Comparison of ENCODE assay signal across 8 mouse cellular contexts in genomic region chr11:59810480-59811158, GRCm38 (mm10). TPM values are rescaled to one million over a fixed set of nuclear protein-coding genes. Genes with fewer than 3 reads are reported as not detected.
DNase-seq lines count a peak whose midpoint lies in the region; ATAC-seq and TF ChIP-seq lines count a peak whose summit lies in the region.

No protein-coding gene starts in this region.

- 56% methylated on average over 14 of the region's 14 CpGs for WGBS in heart, embryonic 13.5 days
- WGBS in forebrain, postnatal 0 days: 63% methylated on average over 14 of the region's 14 CpGs
- WGBS in midbrain, embryonic 10.5 days: 66% methylated on average over 14 of the region's 14 CpGs

- no peak for DNase-seq in heart, adult 18-20 months
- no peak for DNase-seq in forebrain, postnatal 0 days
- DNase-seq in midbrain, embryonic 10.5 days (ENCODE audit: low spot score): no peak
- DNase-seq in layer of hippocampus, postnatal 36 days: no peak

- H3K27me3 ChIP-seq in heart, embryonic 13.5 days (replicated peaks): no peaks in the 10 kb centered on the region
- H3K27me3 ChIP-seq in E14TG2a.4 (ENCODE audit: insufficient read depth, low read length): no peaks in the 10 kb centered on the region
- H3K27me3 ChIP-seq in forebrain, postnatal 0 days (ENCODE audit: insufficient read depth, low read length): no peaks in the 10 kb centered on the region
- no peaks in the 10 kb centered on the region for H3K27me3 ChIP-seq in midbrain, embryonic 10.5 days (ENCODE audit: low read depth, poor library complexity, severe bottlenecking)

- H3K27ac ChIP-seq in heart, embryonic 13.5 days (replicated peaks): peak overlapping the region; percentile 96
- H3K27ac ChIP-seq in forebrain, postnatal 0 days (ENCODE audit: low read depth, low read length): peak overlapping the region; percentile 99; the same call in 1 of the 2 replicates
- peak overlapping the region; percentile 99 for H3K27ac ChIP-seq in midbrain, embryonic 10.5 days (replicated peaks)

- peaks cover 28% of the 10 kb centered on the region for H3K4me1 ChIP-seq in heart, embryonic 13.5 days
- peaks cover 87% of the 10 kb centered on the region for H3K4me1 ChIP-seq in E14TG2a.4 (replicated peaks; ENCODE audit: low read depth, low read length)
- peaks cover 7% of the 10 kb centered on the region; the same call in 1 of the 2 replicates for H3K4me1 ChIP-seq in forebrain, postnatal 0 days (ENCODE audit: insufficient read depth)
- H3K4me1 ChIP-seq in midbrain, embryonic 10.5 days: peaks cover 25% of the 10 kb centered on the region

- H3K9ac ChIP-seq in heart, embryonic 13.5 days: peak overlapping the region; percentile 93
- peak overlapping the region; percentile 96; the same call in 1 of the 2 replicates for H3K9ac ChIP-seq in forebrain, postnatal 0 days

- ATAC-seq in heart, embryonic 13.5 days (ENCODE audit: extremely low read depth, insufficient number of reproducible peaks, low FRiP score, low TSS enrichment): no peak
- ATAC-seq in forebrain, postnatal 0 days: no peak
- no peak for ATAC-seq in inflammation-experienced regulatory T-cells, adult 6 months
- ATAC-seq in monocyte, adult 5-6 weeks (replicated peaks; ENCODE audit: insufficient number of reproducible peaks, low FRiP score, low TSS enrichment, poor library complexity, severe bottlenecking): no peak

- peak overlapping the region; percentile 79 for H3K4me2 ChIP-seq in heart, embryonic 13.5 days
- peak overlapping the region; percentile 81 for H3K4me2 ChIP-seq in forebrain, postnatal 0 days (ENCODE audit: low read depth)

- peaks cover 27% of the 10 kb centered on the region for H3K36me3 ChIP-seq in heart, embryonic 13.5 days
- H3K36me3 ChIP-seq in E14TG2a.4 (ENCODE audit: insufficient read depth, low read length): peaks cover 26% of the 10 kb centered on the region
- H3K36me3 ChIP-seq in forebrain, postnatal 0 days (ENCODE audit: insufficient read depth): peaks cover 16% of the 10 kb centered on the region
- peaks cover 27% of the 10 kb centered on the region for H3K36me3 ChIP-seq in midbrain, embryonic 10.5 days

- no peaks in the 10 kb centered on the region for H3K9me3 ChIP-seq in heart, embryonic 13.5 days
- H3K9me3 ChIP-seq in E14TG2a.4 (ENCODE audit: low read length): no peaks in the 10 kb centered on the region
- no peaks in the 10 kb centered on the region for H3K9me3 ChIP-seq in forebrain, postnatal 0 days (ENCODE audit: low read length)
- no peaks in the 10 kb centered on the region for H3K9me3 ChIP-seq in midbrain, embryonic 10.5 days (replicated peaks)

- no peak for TF ChIP-seq CTCF in E14TG2a.4 (conservative IDR thresholded peaks at IDR 0.05; ENCODE audit: low read length)
- TF ChIP-seq CTCF in forebrain, postnatal 0 days (IDR thresholded peaks at IDR 0.05; ENCODE audit: low read depth): no peak

- peak overlapping the region; percentile 61 for H3K4me3 ChIP-seq in heart, embryonic 13.5 days
- H3K4me3 ChIP-seq in E14TG2a.4 (replicated peaks; ENCODE audit: low read length): peak overlapping the region; percentile 90
- H3K4me3 ChIP-seq in forebrain, postnatal 0 days (ENCODE audit: low read depth, low read length): peak overlapping the region; percentile 85
- H3K4me3 ChIP-seq in midbrain, embryonic 10.5 days: peak overlapping the region; percentile 85

RNA-seq across cellular contexts. Expression of gene Flcn, which starts 0.8 kb away (rescaled TPM):
- polyA plus RNA-seq in heart, embryonic 13.5 days (2015; fragmentation: Nextera tagmentation; extraction: Ambion mirVana): 26.9 and 28.6 TPM in 2 replicates
- 10 to 100 TPM; 43.5 to 49.5 TPM for total RNA-seq in heart, adult 18-20 months (2021)
- 33.7 and 36.9 TPM in 2 replicates for total RNA-seq in forebrain, postnatal 0 days (2014; rRNA removed)
- polyA plus RNA-seq in forebrain, postnatal 0 days (2015; fragmentation: Nextera tagmentation; extraction: Ambion mirVana): 25.0 and 31.4 TPM in 2 replicates
- polyA plus RNA-seq in midbrain, embryonic 10.5 days (2016; fragmentation: Nextera tagmentation; extraction: Ambion mirVana): 31.7 and 32.7 TPM in 2 replicates
- 10 to 100 TPM; 19.6 to 30.6 (median 23.2) TPM for polyA plus RNA-seq in inflammation-experienced regulatory T-cells, adult 6 months (2017; shearing (Covaris generic))
- 10 to 100 TPM; 41.2 to 44.3 TPM for total RNA-seq in layer of hippocampus, postnatal 36 days (2021)
- total RNA-seq in monocyte, adult 5-6 weeks (2017): 20.4 to 40.6 TPM (median 27.9 TPM) in 3 replicates

RNA-seq across cellular contexts. Expression of gene Pld6, which starts 23.2 kb away (rescaled TPM):
- polyA plus RNA-seq in heart, embryonic 13.5 days (2015; fragmentation: Nextera tagmentation; extraction: Ambion mirVana): 4.5 and 5.6 TPM in 2 replicates
- total RNA-seq in heart, adult 18-20 months (2021): under 1 TPM; 0.46 to 0.50 TPM
- 0.92 and 6.0 TPM in 2 replicates for total RNA-seq in forebrain, postnatal 0 days (2014; rRNA removed)
- polyA plus RNA-seq in forebrain, postnatal 0 days (2015; fragmentation: Nextera tagmentation; extraction: Ambion mirVana): 6.8 and 12.1 TPM in 2 replicates
- 2.9 and 3.4 TPM in 2 replicates for polyA plus RNA-seq in midbrain, embryonic 10.5 days (2016; fragmentation: Nextera tagmentation; extraction: Ambion mirVana)
- under 1 TPM in 1 of 3 experiments, not detected in 2; 0.51 TPM for polyA plus RNA-seq in inflammation-experienced regulatory T-cells, adult 6 months (2017; shearing (Covaris generic))
- total RNA-seq in layer of hippocampus, postnatal 36 days (2021): under 1 TPM; 0.20 to 0.28 TPM
- total RNA-seq in monocyte, adult 5-6 weeks (2017): not detected in 3 replicates

RNA-seq across cellular contexts. Expression of gene Nt5m, which starts 28.6 kb away (rescaled TPM):
- polyA plus RNA-seq in heart, embryonic 13.5 days (2015; fragmentation: Nextera tagmentation; extraction: Ambion mirVana): 36.3 and 36.5 TPM in 2 replicates
- 10 to 100 TPM; 26.1 to 31.6 TPM for total RNA-seq in heart, adult 18-20 months (2021)
- total RNA-seq in forebrain, postnatal 0 days (2014; rRNA removed): 62.2 and 63.0 TPM in 2 replicates
- polyA plus RNA-seq in forebrain, postnatal 0 days (2015; fragmentation: Nextera tagmentation; extraction: Ambion mirVana): 82.3 and 85.9 TPM in 2 replicates
- 40.9 and 44.4 TPM in 2 replicates for polyA plus RNA-seq in midbrain, embryonic 10.5 days (2016; fragmentation: Nextera tagmentation; extraction: Ambion mirVana)
- polyA plus RNA-seq in inflammation-experienced regulatory T-cells, adult 6 months (2017; shearing (Covaris generic)): 1 to 10 TPM; 6.3 to 8.8 (median 7.6) TPM
- total RNA-seq in layer of hippocampus, postnatal 36 days (2021): 10 to 100 TPM; 59.2 to 62.3 TPM
- total RNA-seq in monocyte, adult 5-6 weeks (2017): 7.0 to 8.1 TPM (median 7.1 TPM) in 3 replicates

RNA-seq across cellular contexts. Expression of gene Cops3, which starts 29.0 kb away (rescaled TPM):
- 152 and 169 TPM in 2 replicates for polyA plus RNA-seq in heart, embryonic 13.5 days (2015; fragmentation: Nextera tagmentation; extraction: Ambion mirVana)
- total RNA-seq in heart, adult 18-20 months (2021): 10 to 100 TPM; 71.7 to 75.1 TPM
- total RNA-seq in forebrain, postnatal 0 days (2014; rRNA removed): 132 and 138 TPM in 2 replicates
- polyA plus RNA-seq in forebrain, postnatal 0 days (2015; fragmentation: Nextera tagmentation; extraction: Ambion mirVana): 158 and 169 TPM in 2 replicates
- polyA plus RNA-seq in midbrain, embryonic 10.5 days (2016; fragmentation: Nextera tagmentation; extraction: Ambion mirVana): 249 and 250 TPM in 2 replicates
- polyA plus RNA-seq in inflammation-experienced regulatory T-cells, adult 6 months (2017; shearing (Covaris generic)): 10 to 100 TPM; 75.3 to 89.0 (median 88.4) TPM
- 10 to 100 TPM; 75.7 to 80.4 TPM for total RNA-seq in layer of hippocampus, postnatal 36 days (2021)
- total RNA-seq in monocyte, adult 5-6 weeks (2017): 92.3 to 107 TPM (median 102 TPM) in 3 replicates
